Mouse (Mus musculus): Measurements from ENCODE around the gene Ccdc160.

Ccdc160 gene

DNA sequence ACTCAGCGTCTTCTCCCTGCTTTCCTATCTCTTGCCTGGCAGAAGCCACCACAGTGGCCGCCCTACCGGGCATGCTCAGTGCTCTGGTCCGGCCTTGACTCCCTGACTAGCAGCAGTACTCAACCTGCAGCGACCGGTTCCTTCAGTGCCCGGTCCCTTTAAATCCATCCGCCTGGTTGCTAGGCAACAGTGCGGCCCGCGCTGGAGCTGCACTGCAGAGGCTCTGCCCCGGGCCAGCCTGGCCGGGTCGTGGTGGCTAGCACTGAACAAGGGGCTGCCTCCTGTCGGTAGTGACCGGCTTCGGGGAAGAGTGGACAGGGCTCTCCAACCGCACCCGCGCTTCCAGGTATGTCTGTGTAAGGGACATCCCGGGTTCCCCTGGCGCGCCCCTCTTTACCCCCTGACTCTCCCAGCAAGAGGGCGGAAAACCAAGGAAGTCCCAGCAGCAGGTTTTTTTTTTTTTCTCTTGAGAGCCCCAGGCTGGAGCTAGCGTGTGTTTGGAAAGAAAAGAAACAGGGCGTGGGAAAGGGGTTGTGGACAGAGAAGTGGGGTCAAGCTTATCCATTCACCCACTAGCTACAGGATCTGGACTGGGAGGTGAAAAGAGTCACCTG is at the start of gene Ccdc160:
Gene Ccdc160 (plus strand): TSS at position 221 of the 614 bp plus-strand sequence.
- DNase-seq (ENCODE audit: low read depth, low spot score), result peak; percentile 31

DNA sequence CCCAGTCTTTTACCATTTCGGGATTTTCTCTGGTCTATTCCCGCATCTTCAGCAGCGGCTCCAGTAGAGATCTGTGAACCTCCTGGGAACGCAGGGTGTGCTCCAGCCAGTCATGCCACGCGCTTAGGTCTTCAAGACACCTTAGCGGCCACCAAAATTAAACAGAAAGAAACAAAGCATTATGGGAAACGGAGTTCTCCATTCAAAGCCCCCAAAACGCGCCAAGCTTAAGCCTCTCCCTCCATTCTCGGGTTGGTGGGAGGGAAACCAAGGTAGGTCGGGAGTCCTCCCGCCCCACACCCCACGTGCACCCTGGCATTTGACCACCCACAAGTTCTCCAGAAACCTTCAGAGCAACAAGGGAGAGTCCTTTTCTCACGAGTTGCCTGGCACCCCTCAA is 47.2 kb upstream of the Ccdc160 start:
- no peak for DNase-seq (ENCODE audit: low read depth, low spot score)

- no peak for DNase-seq (ENCODE audit: low read depth, low spot score)
Measured at GRCm38 (mm10) chrX:52744201-52745051, 46.6 kb upstream of the Ccdc160 start.

DNA sequence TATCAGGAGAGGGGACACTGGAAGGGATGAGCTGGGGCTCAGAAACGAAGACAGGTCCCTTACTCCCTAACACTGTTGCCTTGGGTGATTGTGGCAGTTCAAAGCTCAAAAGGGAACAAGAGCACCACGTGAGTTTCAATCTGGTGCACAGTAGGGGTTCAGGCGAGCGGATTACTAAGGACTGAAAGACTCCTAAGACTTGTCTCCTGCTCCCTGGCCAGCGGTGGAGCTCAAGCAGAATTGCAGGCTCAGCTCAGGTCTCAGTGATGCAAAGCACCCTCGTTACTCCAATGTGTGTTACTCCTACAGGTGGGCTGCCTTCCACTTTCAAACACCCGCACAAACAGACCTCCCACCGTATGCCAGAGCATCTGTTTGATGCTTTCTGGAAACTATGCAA is 45.5 kb upstream of the Ccdc160 start:
- no peak for DNase-seq (ENCODE audit: low read depth, low spot score)

DNA sequence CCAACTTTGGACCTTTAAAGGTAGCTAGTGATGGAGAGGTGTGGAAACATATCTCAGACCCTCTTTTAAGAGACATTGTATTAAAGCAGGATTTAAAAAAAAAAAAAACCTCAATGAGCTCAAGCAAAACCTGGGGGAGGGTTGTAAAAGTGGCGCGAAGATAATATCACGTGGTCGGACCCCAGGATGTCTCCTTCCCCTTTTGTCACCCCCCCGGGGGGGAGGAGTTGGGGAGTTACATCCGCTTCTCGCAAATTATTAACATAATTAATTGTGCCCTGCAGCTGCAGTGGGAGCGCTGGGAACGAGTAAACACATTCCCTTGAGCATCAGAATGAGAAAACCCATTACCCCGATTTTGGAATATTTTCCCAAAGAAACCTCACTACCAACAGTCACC is 45.1 kb upstream of the Ccdc160 start:
- DNase-seq (ENCODE audit: low read depth, low spot score), result no peak

DNA sequence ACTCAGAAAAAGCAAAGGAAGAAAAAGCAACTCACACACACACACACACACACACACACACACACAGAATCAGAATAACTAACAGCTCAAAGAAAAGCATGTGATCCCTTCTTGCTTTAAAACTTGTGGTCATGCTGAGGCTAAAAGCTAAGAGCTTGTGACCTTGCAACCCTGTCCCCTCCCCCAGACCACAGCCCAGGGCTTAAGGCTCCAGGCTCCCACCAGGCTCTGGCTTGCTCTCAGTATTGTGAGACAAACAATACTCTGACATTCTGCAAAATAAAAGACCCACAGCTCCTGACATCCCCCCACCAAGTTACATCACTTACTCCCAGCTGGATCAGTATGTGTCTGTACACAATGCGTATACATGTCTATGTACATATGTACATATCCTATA is 44.2 kb upstream of the Ccdc160 start:
- DNase-seq (ENCODE audit: low read depth, low spot score), result no peak

DNA sequence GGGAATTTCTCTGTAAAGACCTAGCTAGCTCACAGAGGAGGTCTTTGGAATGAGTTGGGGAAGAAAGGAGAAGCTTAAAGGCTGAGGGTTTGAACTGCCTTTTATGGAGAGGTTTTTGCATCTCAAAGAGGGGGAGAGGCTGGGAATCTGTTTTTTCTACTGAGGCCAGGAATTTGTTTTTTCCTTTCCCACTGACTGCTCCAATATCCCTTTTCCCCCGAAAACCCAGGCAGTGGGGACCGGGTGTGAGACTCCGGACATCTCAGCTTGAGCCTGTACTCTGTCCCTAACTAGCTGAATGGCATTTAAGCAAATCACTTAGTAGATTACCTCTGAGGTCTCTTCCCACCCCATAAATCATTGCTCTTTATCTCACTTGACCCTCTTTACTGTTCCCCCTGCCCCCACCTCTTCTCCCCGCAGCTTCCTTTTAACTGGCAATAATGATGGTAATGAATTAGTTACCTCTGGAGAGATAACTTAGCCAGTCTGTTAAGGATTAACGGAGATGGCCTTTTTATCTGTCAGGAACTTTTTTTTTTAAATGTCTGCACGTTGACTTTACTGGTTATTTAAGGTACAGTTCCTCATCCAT is 37.4 kb upstream of the Ccdc160 start:
- no peak for DNase-seq (ENCODE audit: low read depth, low spot score)

DNA sequence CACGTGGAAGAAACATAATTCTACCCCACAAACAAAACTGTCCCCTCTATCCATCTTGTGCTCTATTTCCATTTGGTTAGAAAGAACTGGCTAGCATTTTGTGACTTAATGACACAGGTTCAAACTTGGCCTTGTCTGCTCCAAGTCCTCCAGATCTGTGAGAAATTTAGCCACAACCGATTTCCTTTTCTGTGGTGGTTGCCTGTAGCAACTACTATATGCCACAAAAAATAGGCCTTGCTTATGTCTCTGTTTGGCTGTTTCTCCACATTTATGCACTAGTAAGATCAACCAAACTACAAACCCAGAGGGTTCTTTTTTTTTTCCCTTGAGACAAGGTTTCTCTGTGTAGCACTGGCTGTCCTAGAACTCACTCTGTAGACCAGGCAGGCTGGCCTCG is 33.8 kb upstream of the Ccdc160 start:
- no peak for DNase-seq (ENCODE audit: low read depth, low spot score)

DNA sequence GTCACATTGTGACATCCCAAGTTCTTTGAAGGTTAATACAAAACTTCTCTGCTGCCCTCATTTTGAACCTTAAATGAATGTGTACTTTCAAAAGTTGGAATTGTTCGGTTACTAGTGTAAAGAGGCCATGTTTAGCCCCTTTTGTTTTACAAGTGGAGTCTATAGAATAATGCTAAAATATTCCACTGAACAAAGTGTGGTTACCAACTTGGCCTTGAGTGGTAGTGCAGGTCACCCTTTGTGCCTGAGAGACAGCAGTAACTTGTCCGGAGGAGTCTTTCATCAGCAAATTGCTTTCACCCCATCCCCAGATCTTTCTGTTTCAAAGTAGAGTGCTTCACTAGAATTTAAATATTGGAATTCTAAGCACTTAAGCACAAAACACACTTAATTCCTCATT is 31.8 kb upstream of the Ccdc160 start:
- DNase-seq (ENCODE audit: low read depth, low spot score), result no peak

DNA sequence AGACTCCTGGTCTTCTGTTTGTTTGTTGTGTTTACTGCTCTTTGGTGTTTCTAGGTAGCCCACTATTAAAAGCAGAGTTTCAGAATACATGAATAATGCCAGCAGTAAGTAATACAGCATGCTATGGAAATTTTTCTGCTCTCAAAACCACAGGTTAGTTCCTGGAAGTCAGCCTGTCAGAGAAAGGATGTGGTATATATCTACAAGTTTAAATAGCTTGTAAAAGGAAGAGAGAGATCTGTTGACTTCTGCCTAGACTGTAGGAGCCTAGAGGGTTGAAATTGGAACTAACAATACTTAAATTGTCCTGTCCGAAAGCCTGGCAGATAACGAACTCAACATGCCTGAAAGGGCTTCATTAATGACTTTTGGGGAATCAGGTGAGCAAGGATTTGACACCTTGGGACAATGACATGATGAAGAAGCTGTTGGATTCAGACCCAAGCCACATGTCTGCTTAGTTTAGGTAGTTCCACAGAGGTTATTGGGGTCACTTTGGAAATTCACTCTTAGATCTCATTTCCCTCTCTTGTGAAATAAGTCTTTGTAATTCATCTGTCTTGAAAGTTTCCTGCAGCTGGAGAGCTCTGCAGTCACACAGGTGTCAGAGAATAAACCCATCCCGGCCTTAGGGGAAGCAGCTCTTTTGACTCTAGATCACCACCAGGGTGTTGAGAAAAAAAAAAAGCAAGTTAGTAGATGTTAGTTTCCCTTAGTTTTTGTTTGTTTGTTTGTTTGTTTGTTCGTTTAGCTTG is 30.6 kb upstream of the Ccdc160 start:
- no peak for DNase-seq (ENCODE audit: low read depth, low spot score)

DNA sequence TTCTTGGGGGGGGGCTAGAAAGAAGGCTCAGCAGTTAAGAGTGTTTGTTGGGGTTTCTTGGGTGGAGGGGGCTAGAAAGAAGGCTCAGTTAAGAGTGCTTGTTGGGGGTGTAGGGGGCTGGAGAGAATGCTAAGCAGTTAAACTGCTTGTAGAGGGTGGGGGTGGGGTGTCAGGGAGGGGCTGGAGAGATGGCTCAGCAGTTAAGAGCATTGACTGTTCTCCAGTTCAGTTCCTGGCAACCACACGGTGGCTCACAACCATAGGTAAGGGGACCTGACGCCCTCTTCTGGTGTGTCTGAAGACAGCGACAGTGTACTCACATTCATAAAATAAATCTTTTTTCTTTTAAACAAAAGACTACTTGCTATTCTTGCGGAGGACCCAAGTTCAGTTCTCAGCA is 28.8 kb upstream of the Ccdc160 start:
- no peak for DNase-seq (ENCODE audit: low read depth, low spot score)

DNA sequence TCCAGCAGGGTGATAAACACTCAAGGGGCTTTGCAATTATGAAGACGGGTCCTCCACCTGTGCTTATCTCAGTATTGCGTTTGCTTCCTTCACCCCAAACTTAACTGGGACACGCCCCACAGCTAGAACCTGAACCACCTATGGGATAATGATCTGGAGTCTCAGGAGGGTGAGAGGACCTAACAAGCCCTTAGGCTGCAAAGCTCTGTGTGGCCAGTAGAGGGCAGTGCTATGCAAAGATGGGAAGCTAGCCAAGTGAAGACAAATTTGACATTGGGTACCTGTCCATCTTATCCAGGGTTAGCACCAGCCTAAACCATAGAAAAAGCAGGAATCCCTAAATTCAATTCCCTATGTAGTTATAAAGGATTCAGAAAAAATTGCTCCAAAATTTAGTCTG is 15.0 kb upstream of the Ccdc160 start:
- DNase-seq (ENCODE audit: low read depth, low spot score), result no peak

- no peak for DNase-seq (ENCODE audit: low read depth, low spot score)
Measured at GRCm38 (mm10) chrX:52777671-52778070, 13.3 kb upstream of the Ccdc160 start.

DNA sequence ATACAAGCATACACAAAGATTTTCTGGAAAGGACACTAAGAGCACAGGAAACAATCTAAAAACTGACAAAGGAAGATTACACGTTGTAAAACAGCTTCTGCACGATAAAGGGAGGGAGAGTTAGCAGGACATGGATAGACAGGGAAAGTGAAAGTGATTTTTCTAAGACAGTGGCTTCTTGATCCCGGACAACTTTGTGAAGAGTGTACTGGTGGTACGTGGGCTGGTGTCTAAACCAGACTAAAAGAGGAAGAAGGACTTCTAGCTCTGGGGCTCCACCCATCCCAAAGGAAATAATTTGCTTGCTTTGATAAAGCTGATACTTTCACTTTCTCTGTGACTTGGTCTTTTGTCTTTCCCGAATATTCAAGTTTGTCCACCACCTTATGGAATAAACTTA is 7.1 kb upstream of the Ccdc160 start:
- DNase-seq (ENCODE audit: low read depth, low spot score), result peak; percentile 1

GRCm38 (mm10) chrX:52791944-52792719 is 1.1 kb downstream of the Ccdc160 start:
- no peak for DNase-seq (ENCODE audit: low read depth, low spot score)

DNA sequence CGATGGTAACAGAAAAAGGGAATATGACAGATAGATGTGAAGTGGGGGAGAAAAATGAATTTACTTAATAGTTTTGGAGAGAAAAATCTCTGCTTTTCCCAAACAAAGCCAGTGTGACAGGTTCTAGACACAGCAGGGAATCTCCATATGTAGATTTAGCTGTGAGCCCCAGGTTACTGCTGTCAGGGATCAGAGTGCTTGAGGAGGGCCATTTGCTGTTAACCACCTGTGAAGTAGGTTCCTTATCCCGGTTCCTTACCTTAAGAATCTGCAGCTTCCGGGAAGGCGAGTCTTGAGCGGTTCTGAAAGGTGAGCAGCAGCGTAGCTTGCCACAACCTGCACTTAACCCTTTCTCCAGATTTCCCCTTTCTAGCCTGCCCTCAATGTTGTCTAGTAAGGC is 1.9 kb downstream of the Ccdc160 start:
- no peak for DNase-seq (ENCODE audit: low read depth, low spot score)

DNA sequence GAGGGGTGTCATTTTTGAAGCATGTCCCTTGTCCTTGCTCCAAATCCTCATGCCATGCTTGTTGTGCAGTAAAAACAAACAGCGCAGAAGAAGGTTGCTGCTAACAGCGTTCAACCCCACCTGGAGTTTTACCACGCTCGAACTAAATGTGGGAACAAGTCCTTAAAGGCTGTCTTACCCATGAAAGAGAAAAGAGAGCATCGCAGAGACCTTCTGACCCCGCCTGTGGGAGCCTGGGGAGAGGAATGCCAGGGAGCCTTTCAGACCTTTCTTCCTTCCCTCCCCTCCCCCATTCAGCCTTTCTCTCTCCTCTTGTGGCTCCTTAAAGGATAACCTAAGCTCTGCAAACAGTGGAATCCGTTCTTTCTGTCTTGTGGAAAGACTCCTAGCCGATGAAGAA is 4.8 kb downstream of the Ccdc160 start:
- DNase-seq (ENCODE audit: low read depth, low spot score), result no peak

GRCm38 (mm10) chrX:52797031-52797625 is 6.1 kb downstream of the Ccdc160 start:
- no peak for DNase-seq (ENCODE audit: low read depth, low spot score)

DNA sequence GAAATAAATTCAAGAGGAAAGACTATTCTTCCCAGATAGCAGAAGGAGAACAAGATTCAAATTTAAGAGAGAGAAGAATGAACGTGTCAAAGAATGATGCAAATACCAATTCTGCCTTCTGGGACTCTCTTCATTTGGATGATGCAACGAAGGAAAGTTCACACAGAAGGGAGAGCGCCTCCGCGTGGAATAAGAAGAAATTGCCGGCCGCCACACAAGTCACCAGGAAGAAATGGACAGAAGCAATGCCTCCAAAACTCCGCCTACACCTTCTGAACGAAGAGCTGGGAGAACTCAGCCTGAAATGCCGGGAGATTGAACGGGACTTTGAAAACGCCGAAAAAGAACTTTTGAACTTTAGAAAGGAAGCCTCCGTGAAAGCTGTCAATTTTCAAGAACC is 7.3 kb downstream of the Ccdc160 start:
- no peak for DNase-seq (ENCODE audit: low read depth, low spot score)

DNA sequence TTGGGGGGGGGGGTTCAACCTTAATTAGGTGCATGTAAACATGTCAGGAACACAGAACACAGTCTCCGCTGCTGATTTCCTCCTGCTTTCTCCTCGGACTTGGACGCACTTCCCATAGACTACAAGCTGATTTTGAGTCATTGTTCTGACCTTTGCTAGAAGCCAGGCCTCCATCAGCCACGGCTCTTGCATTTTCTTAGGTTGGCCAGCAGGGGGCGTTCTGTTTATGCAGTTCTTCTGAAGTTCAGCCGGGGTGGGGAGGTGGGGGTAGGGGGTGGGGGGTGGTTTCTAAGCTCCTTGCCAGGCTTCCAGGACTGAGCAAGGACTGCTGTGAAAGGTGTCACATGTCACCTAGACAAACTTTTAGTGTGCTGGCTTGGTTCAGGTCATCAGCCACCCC is 8.6 kb downstream of the Ccdc160 start:
- DNase-seq (ENCODE audit: low read depth, low spot score), result no peak

DNA sequence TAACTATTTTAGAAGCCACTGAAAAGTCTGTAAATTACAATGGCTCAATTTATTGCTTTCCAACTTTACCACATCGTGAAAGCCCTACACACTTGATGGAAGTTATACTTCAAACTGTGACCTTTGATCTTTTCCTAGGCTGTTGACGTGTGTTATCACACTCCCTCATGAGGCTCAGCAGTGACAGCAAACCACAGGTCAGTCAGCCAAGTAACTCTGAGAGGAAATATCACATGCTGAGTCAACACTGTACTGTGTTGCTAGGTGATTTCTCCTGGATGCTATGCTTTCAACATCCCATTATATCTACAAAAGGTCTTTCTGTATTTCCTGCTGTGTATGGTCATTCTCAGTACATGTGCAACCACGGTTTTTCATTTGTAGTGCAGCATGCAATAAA is 28.3 kb downstream of the Ccdc160 start:
- DNase-seq (ENCODE audit: low read depth, low spot score), result no peak

Measured in skeletal muscle tissue, adult 2 months (tissue).